Mouse (Mus musculus) midbrain, embryonic 12.5 days (tissue): Measurements from ENCODE around the gene Paip2b. TPM values are rescaled to one million over a fixed set of nuclear protein-coding genes. Genes with fewer than 3 reads are reported as not detected.
"Not testable (repeated sequence)": the region's sequence is repeated elsewhere in the genome, so short reads cannot be mapped to it uniquely, and the experiment has no call there.

Source experiments
- ATAC-seq: fragments of 200-750 bp; cut with Nextera tagmentation; 2 replicates; pipeline ENCODE4 v1.8.0; 2017; ENCODE audit warnings: low read depth, moderate TSS enrichment, moderate library complexity; ENCODE audit not compliant: low FRiP score
- H3K27ac ChIP-seq: fragments of 300-500 bp; sonication (generic); replicated peaks from 2 replicates; pipeline ENCODE4 v1.5.1; 2016; ENCODE audit warnings: mild to moderate bottlenecking
- H3K27me3 ChIP-seq: fragments of 300-500 bp; sonication (generic); 2 replicates; pipeline ENCODE4 v1.6.1; 2016; ENCODE audit warnings: mild to moderate bottlenecking
- H3K36me3 ChIP-seq: fragments of 300-500 bp; sonication (generic); 2 replicates; pipeline ENCODE4 v1.6.1; 2016
- H3K4me1 ChIP-seq: fragments of 300-500 bp; sonication (generic); 2 replicates; pipeline ENCODE4 v1.6.1; 2016
- H3K4me2 ChIP-seq: fragments of 300-500 bp; sonication (generic); replicated peaks from 2 replicates; pipeline ENCODE4 v1.6.1; 2016; ENCODE audit warnings: mild to moderate bottlenecking, moderate library complexity
- H3K4me3 ChIP-seq: fragments of 300-500 bp; sonication (generic); 2 replicates; pipeline ENCODE4 v1.5.1; 2016; ENCODE audit warnings: mild to moderate bottlenecking
- H3K9ac ChIP-seq: fragments of 300-500 bp; sonication (generic); replicated peaks from 2 replicates; pipeline ENCODE4 v1.6.1; 2016; ENCODE audit warnings: mild to moderate bottlenecking, moderate library complexity
- H3K9me3 ChIP-seq: fragments of 300-500 bp; sonication (generic); 2 replicates; pipeline ENCODE4 v1.6.1; 2016; ENCODE audit warnings: mild to moderate bottlenecking
- WGBS: fragments of 180-500 bp; shearing (Covaris S2); methylation state at CpG from one replicate; pipeline ENCODE4 v1.1.7; 2016; 5-methylcytosine and 5-hydroxymethylcytosine counted together
- polyA plus RNA-seq: library from polyadenylated mRNA; unstranded; fragments of >200 nt; fragmentation: Nextera tagmentation; extraction: Ambion mirVana; gene quantifications from 2 replicates; pipeline ENCODE4 v1.2.1, GENCODE M21; 2016

Gene Paip2b
- polyA plus RNA-seq, 1 experiment from 2014 or later = 21.8 TPM

GRCm38 (mm10) chr6:83838046-83838445 lies 6.5 kb upstream of the Paip2b start:
- ATAC-seq = no peak
- Histone ChIP-seq H3K4me2 (no peak overlapping the region), H3K27me3 (no peaks in the 10 kb centered on the region), H3K4me1 (no peaks in the 10 kb centered on the region), H3K9ac (no peak overlapping the region), H3K27ac (no peak overlapping the region), H3K4me3 (no peak overlapping the region), H3K36me3 (no peaks in the 10 kb centered on the region), H3K9me3 (no peaks in the 10 kb centered on the region)
- 91% methylated on average over 2 of the region's 2 CpGs for WGBS

GRCm38 (mm10) chr6:83836826-83837225 lies 5.3 kb upstream of the Paip2b start:
- Histone ChIP-seq H3K27me3 (no peaks in the 10 kb centered on the region), H3K4me3 (no peak overlapping the region), H3K4me2 (no peak overlapping the region), H3K9ac (no peak overlapping the region), H3K9me3 (no peaks in the 10 kb centered on the region), H3K27ac (no peak overlapping the region), H3K4me1 (peaks cover 4% of the 10 kb centered on the region; the same call in 1 of the 2 replicates), H3K36me3 (no peaks in the 10 kb centered on the region)
- WGBS = 84% methylated on average over 2 of the region's 2 CpGs
- no peak for ATAC-seq

- H3K4me2 ChIP-seq = peak overlapping the region; percentile 48
- H3K9me3 ChIP-seq, H3K27me3 ChIP-seq, H3K4me1 ChIP-seq, H3K36me3 ChIP-seq, ATAC-seq, H3K9ac ChIP-seq: not testable (repeated sequence)
- 70% methylated on average over 1 of the region's 1 CpGs for WGBS
- peak overlapping the region; percentile 49; the same call in 1 of the 2 replicates for H3K27ac ChIP-seq
- peak overlapping the region; percentile 29 for H3K4me3 ChIP-seq
Observed at GRCm38 (mm10) chr6:83832393-83832792, 852 bp upstream of the Paip2b start.

- H3K4me3 ChIP-seq = peak overlapping the region; percentile 58
- ATAC-seq = no peak
- peaks cover 4% of the 10 kb centered on the region; the same call in 1 of the 2 replicates for H3K4me1 ChIP-seq
- no peaks in the 10 kb centered on the region for H3K27me3 ChIP-seq
- peak overlapping the region; percentile 78 for H3K4me2 ChIP-seq
- H3K36me3 ChIP-seq = peaks cover 9% of the 10 kb centered on the region
- peak overlapping the region; percentile 79 for H3K27ac ChIP-seq
- H3K9me3 ChIP-seq = no peaks in the 10 kb centered on the region
- WGBS = 1% methylated on average over 33 of the region's 35 CpGs
- peak overlapping the region; percentile 70 for H3K9ac ChIP-seq
Observed at GRCm38 (mm10) chr6:83830941-83831605, 468 bp downstream of the Paip2b start.

GRCm38 (mm10) chr6:83821856-83822255 lies 9.7 kb downstream of the Paip2b start:
- no peak overlapping the region for H3K27ac ChIP-seq
- no peaks in the 10 kb centered on the region for H3K9me3 ChIP-seq
- no peak overlapping the region for H3K4me2 ChIP-seq
- H3K27me3 ChIP-seq = no peaks in the 10 kb centered on the region
- peaks cover 8% of the 10 kb centered on the region for H3K4me1 ChIP-seq
- WGBS = 66% methylated on average over 2 of the region's 2 CpGs
- H3K36me3 ChIP-seq = peaks cover 6% of the 10 kb centered on the region; the same call in 1 of the 2 replicates
- ATAC-seq = no peak
- H3K9ac ChIP-seq = no peak overlapping the region
- H3K4me3 ChIP-seq = no peak overlapping the region

GRCm38 (mm10) chr6:83820727-83821515 lies 10.6 kb downstream of the Paip2b start:
- Histone ChIP-seq H3K36me3 (peaks cover 12% of the 10 kb centered on the region; the same call in 1 of the 2 replicates), H3K27ac (no peak overlapping the region), H3K27me3 (no peaks in the 10 kb centered on the region), H3K9ac (no peak overlapping the region), H3K4me2 (no peak overlapping the region), H3K9me3 (no peaks in the 10 kb centered on the region), H3K4me1 (peaks cover 8% of the 10 kb centered on the region), H3K4me3 (no peak overlapping the region)
- WGBS = 85% methylated on average over 2 of the region's 2 CpGs
- ATAC-seq = no peak

GRCm38 (mm10) chr6:83818996-83819395 lies 12.5 kb downstream of the Paip2b start:
- 0 out of 2 replicates have a peak overlapping the region, but pooled peaks have one; percentile 4 for H3K27ac ChIP-seq
- peaks cover 25% of the 10 kb centered on the region for H3K36me3 ChIP-seq
- no peak overlapping the region for H3K4me3 ChIP-seq

GRCm38 (mm10) chr6:83815801-83816200 lies 15.7 kb downstream of the Paip2b start:
- Histone ChIP-seq H3K4me1 (peaks cover 8% of the 10 kb centered on the region), H3K4me3 (no peak overlapping the region), H3K36me3 (peaks cover 45% of the 10 kb centered on the region), H3K4me2 (no peak overlapping the region), H3K27ac (no peak overlapping the region), H3K27me3 (no peaks in the 10 kb centered on the region), H3K9ac (no peak overlapping the region), H3K9me3 (no peaks in the 10 kb centered on the region)
- ATAC-seq = no peak
- 92% methylated on average over 3 of the region's 3 CpGs for WGBS

More at GRCm38 (mm10) chr6:83818996-83819395, 12.5 kb downstream of the Paip2b start:
- Histone ChIP-seq H3K4me1 (peaks cover 8% of the 10 kb centered on the region), H3K27me3 (no peaks in the 10 kb centered on the region), H3K9me3 (no peaks in the 10 kb centered on the region), H3K4me2 (no peak overlapping the region), H3K9ac (no peak overlapping the region)
- no peak for ATAC-seq
- 71% methylated on average over 1 of the region's 1 CpGs for WGBS

- ATAC-seq = no peak
- peaks cover 51% of the 10 kb centered on the region for H3K36me3 ChIP-seq
- H3K9ac ChIP-seq = no peak overlapping the region
- H3K27me3 ChIP-seq = no peaks in the 10 kb centered on the region
- 95% methylated on average over 3 of the region's 3 CpGs for WGBS
- H3K4me2 ChIP-seq = no peak overlapping the region
- H3K27ac ChIP-seq = no peak overlapping the region
- no peak overlapping the region for H3K4me3 ChIP-seq
- no peaks in the 10 kb centered on the region for H3K9me3 ChIP-seq
- H3K4me1 ChIP-seq = no peaks in the 10 kb centered on the region
Observed at GRCm38 (mm10) chr6:83802846-83803245, 28.7 kb downstream of the Paip2b start.

- Histone ChIP-seq H3K36me3 (peaks cover 43% of the 10 kb centered on the region), H3K9ac (no peak overlapping the region), H3K27ac (no peak overlapping the region), H3K4me1 (no peaks in the 10 kb centered on the region), H3K4me2 (no peak overlapping the region), H3K27me3 (no peaks in the 10 kb centered on the region), H3K4me3 (no peak overlapping the region), H3K9me3 (no peaks in the 10 kb centered on the region)
- 89% methylated on average over 5 of the region's 5 CpGs for WGBS
- ATAC-seq = no peak
Observed at GRCm38 (mm10) chr6:83802033-83802432, 29.5 kb downstream of the Paip2b start.

GRCm38 (mm10) chr6:83796686-83797085 lies 34.9 kb downstream of the Paip2b start:
- ATAC-seq = no peak
- no peak overlapping the region for H3K4me2 ChIP-seq

GRCm38 (mm10) chr6:83795492-83795900 lies 36.0 kb downstream of the Paip2b start:
- Histone ChIP-seq H3K27ac (peak overlapping the region; percentile 96), H3K27me3 (no peaks in the 10 kb centered on the region), H3K4me3 (peak overlapping the region; percentile 79), H3K36me3 (peaks cover 5% of the 10 kb centered on the region), H3K9me3 (no peaks in the 10 kb centered on the region), H3K9ac (peak overlapping the region; percentile 83), H3K4me2 (peak overlapping the region; percentile 90), H3K4me1 (peaks cover 6% of the 10 kb centered on the region)
- no peak; the same call in none of the 2 replicates for ATAC-seq
- 14% methylated on average over 13 of the region's 13 CpGs for WGBS

More at GRCm38 (mm10) chr6:83796686-83797085, 34.9 kb downstream of the Paip2b start:
- Histone ChIP-seq H3K27me3 (no peaks in the 10 kb centered on the region), H3K4me1 (peaks cover 6% of the 10 kb centered on the region), H3K9ac (no peak overlapping the region), H3K4me3 (no peak overlapping the region), H3K9me3 (no peaks in the 10 kb centered on the region), H3K36me3 (peaks cover 17% of the 10 kb centered on the region), H3K27ac (no peak overlapping the region)
- 60% methylated on average over 3 of the region's 3 CpGs for WGBS
